ENCODE assay signal across 25 mouse cellular contexts in the genomic region with DNA sequence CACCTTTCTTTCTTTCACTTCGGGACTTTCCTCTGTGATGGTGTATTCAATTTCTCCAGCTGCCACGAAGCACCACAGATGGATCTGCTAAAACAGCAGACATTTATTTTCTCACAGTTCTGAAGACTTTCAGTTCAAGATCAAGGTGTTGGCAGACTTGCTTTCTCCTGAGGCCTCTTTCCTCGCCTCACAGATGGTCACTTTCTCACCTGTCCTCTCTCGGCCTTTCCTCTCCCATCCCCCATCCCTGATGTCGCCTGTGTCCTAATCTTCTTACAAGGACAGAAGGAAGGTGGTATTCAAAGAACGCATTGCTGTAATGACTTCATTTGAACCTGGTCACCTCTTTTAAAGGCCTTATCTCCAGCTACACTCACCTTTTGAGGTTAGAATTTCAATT. TPM values are rescaled to one million over a fixed set of nuclear protein-coding genes. Genes with fewer than 3 reads are reported as not detected.
DNase-seq lines count a peak whose midpoint lies in the region; ATAC-seq and TF ChIP-seq lines count a peak whose summit lies in the region.
"Had no signal": no experiment of that assay in that cellular context is flagged by ENCODE, and none has a peak within 500 bp of the region (broad histone marks: within the 10 kb centered on the region; RNA-seq: fewer than 3 reads in every experiment).

No protein-coding gene starts in this region.

- no peak overlapping the region for H3K4me2 ChIP-seq in midbrain, embryonic 14.5 days (ENCODE audit: low read length)
- H3K4me2 ChIP-seq: embryonic facial prominence, embryonic 13.5 days; forebrain, embryonic 13.5 days; heart, embryonic 15.5 days; hindbrain, embryonic 14.5 days; intestine, embryonic 15.5 days; kidney, embryonic 15.5 days had no signal

- peaks cover 11% of the 10 kb centered on the region; the same call in 1 of the 2 replicates for H3K4me1 ChIP-seq in cerebellum, adult 2 months (ENCODE audit: control insufficient read depth, insufficient read depth, low read length)
- H3K4me1 ChIP-seq in midbrain, embryonic 14.5 days (ENCODE audit: control insufficient read depth, insufficient read depth, low read length) = 0 out of 2 replicates have a peak, but pooled peaks cover 3% of the 10 kb centered on the region
- H3K4me1 ChIP-seq: embryonic facial prominence, embryonic 13.5 days; forebrain, embryonic 13.5 days; heart, embryonic 10.5 days; heart, embryonic 15.5 days; hindbrain, embryonic 10.5 days; intestine, embryonic 15.5 days; kidney, embryonic 15.5 days had no signal

- 39% methylated on average over 6 of the region's 6 CpGs for WGBS in cerebellum, adult 2 months
- 83% methylated on average over 6 of the region's 6 CpGs for WGBS in midbrain, embryonic 14.5 days

- TF ChIP-seq CTCF in cerebellum, adult 2 months (IDR thresholded peaks at IDR 0.05; ENCODE audit: borderline replicate concordance, insufficient read depth, low read depth, low read length) = no peak

- no peak for TF ChIP-seq POLR2A in cerebellum, adult 2 months (IDR thresholded peaks at IDR 0.05; ENCODE audit: borderline replicate concordance, insufficient read depth, low read length)

- no peak for ATAC-seq in midbrain, embryonic 14.5 days (ENCODE audit: low FRiP score, low TSS enrichment)
- ATAC-seq: CD4-positive, CD25-positive, alpha-beta regulatory T cell, adult 4 months; forebrain, embryonic 13.5 days; forebrain, postnatal 0 days; intestine, embryonic 15.5 days had no signal

- no peak overlapping the region for H3K9ac ChIP-seq in midbrain, embryonic 14.5 days (replicated peaks; ENCODE audit: low read length)
- H3K9ac ChIP-seq: embryonic facial prominence, embryonic 13.5 days; forebrain, embryonic 13.5 days; forebrain, postnatal 0 days; heart, embryonic 15.5 days; hindbrain, embryonic 14.5 days; intestine, embryonic 15.5 days; kidney, embryonic 15.5 days had no signal

- no peaks in the 10 kb centered on the region for H3K27me3 ChIP-seq in cerebellum, adult 2 months (ENCODE audit: control insufficient read depth, insufficient read depth, low read length)
- H3K27me3 ChIP-seq in midbrain, embryonic 14.5 days (ENCODE audit: control insufficient read depth, insufficient read depth, low read length) = no peaks in the 10 kb centered on the region
- H3K27me3 ChIP-seq: embryonic facial prominence, embryonic 13.5 days; forebrain, embryonic 13.5 days; heart, embryonic 15.5 days; intestine, embryonic 15.5 days; kidney, embryonic 15.5 days had no signal

- no peak overlapping the region for H3K4me3 ChIP-seq in cerebellum, adult 2 months (replicated peaks; ENCODE audit: insufficient read depth, low read depth, low read length)
- no peak overlapping the region for H3K4me3 ChIP-seq in midbrain, embryonic 14.5 days (replicated peaks; ENCODE audit: low read depth, low read length)
- H3K4me3 ChIP-seq: embryonic facial prominence, embryonic 13.5 days; forebrain, embryonic 13.5 days; heart, embryonic 10.5 days; heart, embryonic 15.5 days; hindbrain, embryonic 10.5 days; intestine, embryonic 15.5 days; kidney, embryonic 15.5 days had no signal

- no peak overlapping the region for H3K27ac ChIP-seq in cerebellum, adult 2 months (ENCODE audit: insufficient read depth, low read length)
- no peak overlapping the region for H3K27ac ChIP-seq in midbrain, embryonic 14.5 days (replicated peaks; ENCODE audit: low read depth, low read length)
- H3K27ac ChIP-seq: embryonic facial prominence, embryonic 13.5 days; forebrain, embryonic 13.5 days; heart, embryonic 10.5 days; heart, embryonic 15.5 days; hindbrain, embryonic 10.5 days; hindbrain, embryonic 14.5 days; intestine, embryonic 15.5 days; kidney, embryonic 15.5 days had no signal

- H3K9me3 ChIP-seq in midbrain, embryonic 14.5 days (ENCODE audit: control insufficient read depth, low read length) = no peaks in the 10 kb centered on the region
- H3K9me3 ChIP-seq: embryonic facial prominence, embryonic 13.5 days; forebrain, embryonic 13.5 days; heart, embryonic 10.5 days; heart, embryonic 15.5 days; hindbrain, embryonic 10.5 days; intestine, embryonic 15.5 days; kidney, embryonic 15.5 days had no signal

- peaks cover 13% of the 10 kb centered on the region for H3K36me3 ChIP-seq in midbrain, embryonic 14.5 days (ENCODE audit: control insufficient read depth, insufficient read depth, low read length)
- H3K36me3 ChIP-seq: embryonic facial prominence, embryonic 13.5 days; G1E; heart, embryonic 10.5 days; heart, embryonic 15.5 days; hindbrain, embryonic 10.5 days; intestine, embryonic 15.5 days; kidney, embryonic 15.5 days had no signal

- DNase-seq in cerebellum, adult 11 months = peak; percentile 12
- no peak for DNase-seq in cerebellum, postnatal 4 days (ENCODE audit: low spot score in 2 of 2)
- DNase-seq in cerebellum, adult 2 months = peak; percentile 34 to 62
- DNase-seq in cerebellum, postnatal 10 days = peak; percentile 44 to 53
- no peak for DNase-seq in midbrain, embryonic 14.5 days
- no peak for DNase-seq in thymus, adult 18-20 months
- no peak for DNase-seq in testis, postnatal 10 days (ENCODE audit: low spot score)
- DNase-seq: adrenal gland, adult 8-10 months; adrenal gland, postnatal 36 days; B cell, adult 2 months; forebrain, postnatal 0 days; gastrocnemius, postnatal 36 days; heart, adult 18-20 months; heart, postnatal 14 days; kidney, adult 18-20 months had no signal

RNA-seq across cellular contexts. Expression of a gene that starts 39.1 kb away (rescaled TPM):
- polyA plus RNA-seq in cerebellum, adult 2 months (2012; rRNA removed) = 26.1 and 28.2 TPM in 2 replicates
- 13.6 and 15.4 TPM in 2 replicates for polyA plus RNA-seq in midbrain, embryonic 14.5 days (2014; fragmentation: Nextera tagmentation; extraction: Ambion mirVana)
- polyA plus RNA-seq: G1E had no signal

Comparison
In these comparisons a context has a peak if more than half of its experiments do, and no peak if none do; other contexts are left out.
1. DNase-seq: peak in cerebellum, adult 11 months (single experiment), cerebellum, adult 2 months (2 of 2) and cerebellum, postnatal 10 days (2 of 2); none in cerebellum, postnatal 4 days (0 of 2), midbrain, embryonic 14.5 days (single experiment), thymus, adult 18-20 months (0 of 2) and testis, postnatal 10 days (single experiment).